Mouse (Mus musculus): ENCODE measurements around the gene Lonrf2.

Gene Lonrf2

GRCm38 (mm10) chr1:38836477-38836872 lies at the start of gene Lonrf2:
Lonrf2 (minus strand) TSS chr1:38836711.
- peak; percentile 86 for DNase-seq

GRCm38 (mm10) chr1:38885956-38886355 lies 49.4 kb upstream of the Lonrf2 start:
- DNase-seq, result no peak

GRCm38 (mm10) chr1:38883766-38884165 lies 47.3 kb upstream of the Lonrf2 start:
- no peak for DNase-seq

GRCm38 (mm10) chr1:38882746-38883145 lies 46.2 kb upstream of the Lonrf2 start:
- no peak for DNase-seq

DNA sequence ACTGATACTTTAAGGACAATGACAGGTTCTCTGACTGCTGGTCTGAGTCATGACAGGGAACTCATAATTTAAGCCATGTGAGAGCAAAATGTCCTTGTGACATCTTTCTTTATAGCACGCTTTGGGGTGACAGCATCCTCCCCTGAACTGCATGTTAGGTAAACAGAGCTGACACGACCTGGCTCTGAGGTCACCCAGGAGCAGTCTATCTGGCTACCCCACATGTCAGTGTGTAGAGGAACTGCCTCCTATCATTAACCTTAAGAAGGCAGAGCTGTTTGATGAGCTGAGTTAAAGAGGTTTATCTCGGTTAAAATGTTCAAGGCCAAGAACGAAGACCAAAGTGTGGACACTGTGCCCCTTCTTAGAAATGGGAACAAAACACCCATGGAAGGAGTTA lies 44.9 kb upstream of the Lonrf2 start:
- DNase-seq, result no peak

- DNase-seq, result peak; percentile 46
Measured at GRCm38 (mm10) chr1:38876671-38877382, 40.3 kb upstream of the Lonrf2 start.

DNA sequence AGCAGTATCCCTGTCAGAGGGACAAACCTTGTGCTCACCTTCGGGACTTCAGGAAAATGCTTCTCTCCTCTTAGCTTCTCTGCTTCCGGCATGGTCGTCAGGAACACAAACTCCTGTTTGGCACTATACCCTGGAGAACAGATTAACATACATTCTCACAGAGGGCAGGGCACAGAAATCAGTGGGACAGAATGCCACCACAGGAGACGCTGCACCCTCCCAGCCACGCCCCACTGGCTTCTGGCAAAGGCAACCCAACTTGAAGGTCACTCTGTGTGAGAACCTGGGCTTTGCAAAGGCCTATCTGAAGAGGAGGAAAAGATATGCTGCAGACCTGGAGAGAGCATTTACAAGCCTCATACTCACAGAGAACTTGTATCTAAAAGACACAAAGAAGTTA lies 37.4 kb upstream of the Lonrf2 start:
- DNase-seq, result peak; percentile 60

DNA sequence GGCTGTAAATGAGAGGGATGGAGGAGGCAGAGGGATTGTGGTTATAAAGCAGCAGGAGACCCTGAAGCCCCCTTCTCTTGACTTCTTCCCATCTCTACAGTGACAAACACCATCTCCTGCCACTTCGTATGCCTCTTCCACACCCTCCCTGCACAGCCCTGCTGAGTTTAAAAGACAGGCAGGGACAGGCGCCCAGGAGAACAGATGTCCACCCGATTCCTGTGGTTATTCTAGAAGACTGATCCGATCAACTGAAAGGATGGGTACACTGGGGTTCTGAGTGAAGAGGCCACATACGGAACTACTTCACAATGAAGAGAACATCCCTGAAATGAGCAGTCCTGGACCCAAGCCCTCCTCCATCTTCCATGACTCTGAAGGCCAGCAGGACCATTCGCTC lies 35.3 kb upstream of the Lonrf2 start:
- peak; percentile 39 for DNase-seq

GRCm38 (mm10) chr1:38869398-38870195 lies 33.1 kb upstream of the Lonrf2 start:
- no peak for DNase-seq

- DNase-seq, result no peak
Measured at GRCm38 (mm10) chr1:38866242-38866641, 29.7 kb upstream of the Lonrf2 start.

DNA sequence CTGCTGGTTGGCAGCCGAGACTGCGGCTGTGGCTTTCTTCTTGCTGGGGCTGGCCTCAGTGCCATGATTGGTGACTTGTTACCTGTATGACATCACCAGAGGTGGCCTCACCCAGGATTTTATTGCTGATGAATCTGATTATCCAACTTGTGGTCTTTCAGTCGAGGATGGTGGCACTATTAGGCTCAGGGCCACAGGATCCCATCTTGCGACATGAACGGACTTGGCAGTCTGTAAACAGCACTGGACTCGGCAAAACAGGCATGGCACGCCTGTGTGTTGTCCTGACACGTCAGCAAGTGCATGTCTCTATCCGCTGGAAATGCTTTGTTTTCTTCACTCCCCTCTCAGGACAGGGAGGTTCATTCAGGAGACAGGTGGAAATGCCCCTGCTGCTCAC lies 27.8 kb upstream of the Lonrf2 start:
- DNase-seq, result no peak

DNA sequence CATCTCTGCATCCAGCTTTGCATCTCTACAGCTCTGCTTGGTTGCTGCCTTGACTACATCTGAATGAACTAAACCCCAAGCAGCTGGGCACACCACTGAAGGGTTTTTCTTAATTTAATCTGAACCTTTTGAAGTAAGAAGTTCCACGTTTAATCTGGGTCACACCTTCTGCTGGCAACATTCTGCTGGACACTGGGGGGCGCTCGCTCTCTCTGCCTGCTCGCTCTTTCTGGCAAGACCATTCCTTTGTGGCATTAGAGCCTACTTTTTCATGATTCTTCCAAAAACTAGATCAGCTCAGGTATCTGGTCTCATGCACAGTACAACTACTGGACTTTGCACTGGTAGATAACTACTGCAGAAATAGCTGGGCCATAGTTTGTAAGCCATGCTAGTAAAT lies 25.7 kb upstream of the Lonrf2 start:
- DNase-seq, result peak; percentile 54

DNA sequence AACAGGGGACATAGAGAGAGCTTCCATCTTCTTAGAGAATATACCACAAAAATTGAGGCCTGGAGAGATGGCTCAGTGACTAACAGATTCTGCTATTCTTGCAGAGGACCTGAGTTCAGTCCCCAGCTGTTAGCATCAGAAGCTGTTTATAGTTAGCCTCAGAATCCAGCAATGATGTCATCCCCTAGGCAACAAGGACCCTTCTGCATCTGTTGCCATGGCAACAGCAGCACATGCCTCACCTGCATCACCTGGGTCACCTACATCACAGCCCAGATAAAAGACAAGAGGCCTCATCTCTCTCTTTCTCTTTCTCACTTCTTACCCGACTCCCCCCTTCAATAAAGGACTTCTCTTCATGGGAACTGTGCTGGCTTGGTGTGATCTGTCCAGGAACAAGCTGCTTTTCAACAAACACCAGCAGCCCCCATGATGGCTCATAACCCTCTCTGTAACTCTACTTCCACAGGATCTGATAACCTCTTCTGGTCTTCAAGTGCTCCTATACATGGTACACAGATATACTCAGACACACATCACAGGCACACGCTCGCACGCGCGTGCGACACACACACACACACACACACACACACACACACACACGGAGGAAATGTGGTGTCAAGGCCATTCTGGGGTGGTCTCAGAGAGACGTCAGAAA lies 24.5 kb upstream of the Lonrf2 start:
- DNase-seq, result no peak

DNA sequence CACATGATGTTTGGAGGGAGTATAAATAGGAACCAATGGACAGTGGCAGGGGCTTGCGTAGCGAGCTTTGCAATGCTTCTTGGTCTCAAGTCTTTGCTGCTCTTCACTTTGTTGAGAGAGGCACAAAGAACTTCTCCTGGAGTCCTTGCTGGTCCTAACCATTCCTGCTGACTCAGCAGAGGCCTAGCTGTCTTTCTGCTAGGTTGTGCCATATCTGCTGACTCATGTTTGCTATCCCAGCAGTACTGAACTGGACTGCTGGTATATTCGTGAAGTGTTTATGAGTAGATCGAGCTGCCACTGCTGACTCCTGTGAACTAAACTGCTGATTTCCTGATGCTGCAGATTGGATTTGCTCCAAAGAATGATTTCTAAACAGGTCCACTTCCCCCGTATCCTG lies 23.7 kb upstream of the Lonrf2 start:
- no peak for DNase-seq

GRCm38 (mm10) chr1:38856196-38856595 lies 19.7 kb upstream of the Lonrf2 start:
- peak; percentile 49 for DNase-seq

- no peak for DNase-seq
Measured at GRCm38 (mm10) chr1:38852250-38852649, 15.7 kb upstream of the Lonrf2 start.

DNA sequence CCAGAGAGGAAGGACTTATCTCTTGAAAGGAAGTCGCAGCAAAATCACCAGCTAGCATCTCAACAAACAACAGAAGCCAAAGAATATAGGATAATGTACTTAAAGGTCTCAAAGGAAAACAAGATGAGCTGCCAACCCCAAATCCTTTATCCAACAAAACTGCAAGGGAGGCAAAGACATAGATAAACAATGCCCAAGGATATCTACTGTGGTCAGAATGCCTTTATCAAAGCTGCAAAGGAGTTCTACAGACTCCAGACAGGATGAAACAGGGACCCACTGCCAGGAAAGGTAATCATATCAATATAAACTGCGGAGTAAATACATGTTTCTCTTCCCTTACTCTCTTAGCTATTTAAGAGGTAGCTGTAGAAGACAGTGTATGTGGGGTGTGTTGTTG lies 14.1 kb upstream of the Lonrf2 start:
- DNase-seq, result no peak

DNA sequence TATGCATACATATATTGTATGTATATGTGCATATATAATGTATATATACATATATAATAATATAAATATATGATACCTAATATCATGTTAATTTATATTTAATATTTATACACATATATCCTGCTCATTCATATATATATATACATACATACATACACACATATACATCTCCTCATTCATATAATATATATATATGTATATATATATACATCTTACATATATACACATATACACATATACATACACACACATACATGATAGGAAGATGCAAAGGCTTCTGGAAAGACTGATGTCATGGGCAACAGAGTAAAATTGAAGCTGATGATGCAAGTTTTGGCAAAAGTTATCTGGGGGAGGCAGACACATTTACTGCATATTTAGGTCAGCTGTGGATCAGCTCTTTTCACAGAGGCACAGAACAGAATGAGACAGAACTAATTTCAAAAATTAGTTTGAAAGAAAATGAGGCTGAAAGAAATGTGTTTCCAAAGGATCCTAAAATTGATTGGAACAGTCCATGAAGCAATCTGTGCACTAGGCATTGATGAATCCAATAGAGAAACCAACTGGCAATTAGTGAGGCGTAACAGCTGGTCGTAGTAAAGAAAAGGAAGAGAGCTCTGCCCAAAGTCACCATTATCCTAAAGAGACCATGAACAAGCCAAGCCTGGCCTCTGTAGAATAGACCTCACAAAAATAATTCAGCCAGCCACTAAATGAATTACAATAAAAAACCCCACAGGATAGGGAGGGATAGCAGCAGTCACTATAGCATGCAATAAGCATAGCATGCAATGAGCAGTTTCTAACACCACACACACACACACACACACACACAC lies 12.2 kb upstream of the Lonrf2 start:
- no peak for DNase-seq

- DNase-seq, result peak; percentile 59
Measured at GRCm38 (mm10) chr1:38847975-38848374, 11.5 kb upstream of the Lonrf2 start.

GRCm38 (mm10) chr1:38843275-38843674 lies 6.8 kb upstream of the Lonrf2 start:
- DNase-seq, result no peak

DNA sequence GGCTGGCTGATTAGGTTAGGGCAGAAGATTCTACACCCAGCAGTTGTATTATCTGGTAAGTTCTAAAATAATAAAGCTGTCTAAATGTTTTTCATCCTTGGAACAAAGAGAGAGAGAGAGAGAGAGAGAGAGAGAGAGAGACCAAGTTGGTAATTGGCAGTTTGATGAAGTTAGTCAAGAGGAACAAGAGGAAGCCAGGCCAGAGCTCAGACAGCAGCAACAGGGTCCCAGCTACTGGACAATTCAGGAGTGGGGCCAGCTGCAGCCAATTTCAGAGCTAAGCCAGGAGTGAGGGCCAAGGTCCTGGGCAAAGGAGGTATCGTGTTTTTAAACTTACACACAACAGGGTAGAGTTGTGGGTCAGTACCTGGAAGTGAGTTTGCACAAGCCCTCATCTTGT lies 6.3 kb upstream of the Lonrf2 start:
- DNase-seq, result no peak

DNA sequence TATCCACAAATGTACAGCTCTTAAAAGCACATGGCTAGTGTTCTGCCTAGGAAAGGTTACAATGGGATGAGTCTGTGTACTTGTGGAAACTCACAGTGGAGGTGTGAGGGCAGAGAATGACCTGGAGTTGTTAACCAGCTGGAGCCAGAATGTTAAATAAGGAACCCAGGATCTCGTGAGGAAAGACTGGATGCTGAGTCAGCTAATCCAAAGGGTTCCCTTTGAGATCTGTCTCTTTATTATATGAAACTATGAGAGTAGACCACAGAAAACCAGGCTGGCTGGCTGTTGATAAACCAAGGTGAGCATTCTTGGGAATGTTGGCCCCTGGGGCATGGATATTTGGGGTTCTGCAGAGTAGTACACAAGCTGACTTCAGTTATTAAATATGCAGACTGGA lies 3.4 kb upstream of the Lonrf2 start:
- no peak for DNase-seq

All from cerebellum, adult 9-11 months (tissue).